Mouse (Mus musculus) CH12.LX (cell line): ENCODE results near the gene Syk. TPM values are rescaled to one million over a fixed set of nuclear protein-coding genes. Genes with fewer than 3 reads are reported as not detected.

Experiments
- DNase-seq: peaks from one replicate; pipeline ENCODE4 v3.0.0-alpha.2; 2013; ENCODE audit errors: extremely low read depth
- H3K27ac ChIP-seq: 2 replicates; pipeline ENCODE4 v1.5.1; 2012; ENCODE audit warnings: low read depth, mild to moderate bottlenecking, control low read depth, moderate library complexity; ENCODE audit not compliant: insufficient read depth
- H3K27me3 ChIP-seq: replicated peaks from 2 replicates; pipeline ENCODE3; 2012; ENCODE audit warnings: inconsistent platforms
- H3K36me3 ChIP-seq, 2 experiments: replicated peaks in 1 of 2; 2 replicates each; pipeline versions ENCODE3 to v1.6.1; 2012; ENCODE audit warnings: inconsistent platforms in 1 of 2, low read length in 1 of 2, mild to moderate bottlenecking in 1 of 2, mixed read lengths in 1 of 2, moderate library complexity in 1 of 2; ENCODE audit not compliant: control insufficient read depth in 1 of 2, insufficient read depth in 1 of 2
- H3K4me1 ChIP-seq, 2 experiments: 2 replicates each; pipeline ENCODE4 v1.6.1; 2012; ENCODE audit warnings: inconsistent platforms in 1 of 2, moderate library complexity in 1 of 2; ENCODE audit not compliant: insufficient read depth in 2 of 2, control insufficient read depth in 1 of 2
- H3K4me2 ChIP-seq: 2 replicates; pipeline ENCODE4 v1.6.1; 2012; ENCODE audit warnings: low read depth, mild to moderate bottlenecking, control low read depth; ENCODE audit not compliant: poor library complexity, insufficient read depth, severe bottlenecking
- H3K4me3 ChIP-seq, 3 experiments: fragments of 150-350 bp in 1 of 3; sonication (generic) in 1 of 3; replicated peaks in 1 of 3; 2 replicates each; pipeline versions ENCODE3 to v1.5.1; 2011 to 2012; ENCODE audit warnings: low read depth in 2 of 3, low read length in 2 of 3, mild to moderate bottlenecking in 2 of 3, moderate library complexity in 2 of 3, control low read depth in 1 of 3, improper control_type of control experiment in 1 of 3, inconsistent platforms in 1 of 3, mixed read lengths in 1 of 3; ENCODE audit not compliant: poor library complexity in 1 of 3
- H3K79me2 ChIP-seq: replicated peaks from 2 replicates; pipeline ENCODE4 v1.6.1; 2012; ENCODE audit warnings: mild to moderate bottlenecking, moderate library complexity; ENCODE audit not compliant: control insufficient read depth, poor library complexity, insufficient read depth, severe bottlenecking; ENCODE audit errors: extremely low read depth
- H3K9ac ChIP-seq: 2 replicates; pipeline ENCODE4 v1.6.1; 2012; ENCODE audit warnings: low read depth, mild to moderate bottlenecking, control low read depth, moderate library complexity; ENCODE audit not compliant: insufficient read depth
- H3K9me3 ChIP-seq: replicated peaks from 2 replicates; pipeline ENCODE3; 2012; ENCODE audit warnings: low read length, inconsistent platforms, mixed read lengths
- BHLHE40 ChIP-seq: IDR thresholded peaks from 2 replicates; pipeline ENCODE4 v1.6.1; 2011; ENCODE audit warnings: mild to moderate bottlenecking, low read depth, low read length, improper control_type of control experiment
- CHD1 ChIP-seq: IDR thresholded peaks from 2 replicates; pipeline ENCODE4 v1.6.1; 2012; ENCODE audit warnings: low read depth, low read length, improper control_type of control experiment, inconsistent platforms
- CHD2 ChIP-seq: IDR thresholded peaks from 2 replicates; pipeline ENCODE4 v1.6.1; 2011; ENCODE audit warnings: low read length, improper control_type of control experiment
- CTCF ChIP-seq, 2 experiments: IDR thresholded peaks in 1 of 2; conservative IDR thresholded peaks in 1 of 2; 2 replicates each; pipeline ENCODE4 v1.5.1; 2011 to 2012; ENCODE audit warnings: low read depth in 2 of 2, low read length in 2 of 2, improper control_type of control experiment in 1 of 2, inconsistent platforms in 1 of 2, mild to moderate bottlenecking in 1 of 2, moderate library complexity in 1 of 2
- E2F4 ChIP-seq: IDR thresholded peaks from 2 replicates; pipeline ENCODE4 v1.6.1; 2011; ENCODE audit warnings: low read depth, low read length, improper control_type of control experiment; ENCODE audit not compliant: insufficient replicate concordance
- ELF1 ChIP-seq: IDR thresholded peaks from 2 replicates; pipeline ENCODE4 v1.6.1; 2014; ENCODE audit warnings: low read depth, mild to moderate bottlenecking, inconsistent platforms, low read length, improper control_type of control experiment
- EP300 ChIP-seq: IDR thresholded peaks from 2 replicates; pipeline ENCODE4 v1.6.1; 2011; ENCODE audit warnings: low read length, improper control_type of control experiment
- ETS1 ChIP-seq: conservative IDR thresholded peaks from 2 replicates; pipeline ENCODE4 v1.6.1; 2012; ENCODE audit warnings: low read depth, mild to moderate bottlenecking, inconsistent platforms, low read length, improper control_type of control experiment, moderate library complexity
- GABPA ChIP-seq: IDR thresholded peaks from 2 replicates; pipeline ENCODE4 v1.6.1; 2012; ENCODE audit warnings: low read depth, low read length, improper control_type of control experiment, inconsistent platforms; ENCODE audit not compliant: insufficient replicate concordance
- HCFC1 ChIP-seq: IDR thresholded peaks from 2 replicates; pipeline ENCODE4 v1.6.1; 2012; ENCODE audit warnings: low read depth, mild to moderate bottlenecking, inconsistent platforms, low read length, improper control_type of control experiment
- IRF4 ChIP-seq: IDR thresholded peaks from 2 replicates; pipeline ENCODE4 v1.6.1; 2014; ENCODE audit warnings: low read depth, mild to moderate bottlenecking, inconsistent platforms, low read length, improper control_type of control experiment
- JUN ChIP-seq: IDR thresholded peaks from 2 replicates; pipeline ENCODE4 v1.6.1; 2011; ENCODE audit warnings: low read depth, mild to moderate bottlenecking, low read length, improper control_type of control experiment, moderate library complexity; ENCODE audit not compliant: insufficient read depth
- JUND ChIP-seq: conservative IDR thresholded peaks from 2 replicates; pipeline ENCODE4 v1.6.1; 2011; ENCODE audit warnings: low read depth, low read length, improper control_type of control experiment
- KAT2A ChIP-seq: IDR thresholded peaks from 2 replicates; pipeline ENCODE4 v1.6.1; 2012; ENCODE audit warnings: low read length, improper control_type of control experiment, inconsistent platforms; ENCODE audit not compliant: insufficient replicate concordance
- MAFK ChIP-seq: IDR thresholded peaks from 2 replicates; pipeline ENCODE4 v1.6.1; 2011; ENCODE audit warnings: low read length, improper control_type of control experiment; ENCODE audit not compliant: insufficient replicate concordance
- MAX ChIP-seq: IDR thresholded peaks from 2 replicates; pipeline ENCODE4 v1.6.1; 2011; ENCODE audit warnings: low read length, improper control_type of control experiment
- MAZ ChIP-seq: IDR thresholded peaks from 2 replicates; pipeline ENCODE4 v1.6.1; 2012; ENCODE audit warnings: low read depth, mild to moderate bottlenecking, inconsistent platforms, low read length, improper control_type of control experiment, moderate library complexity
- MEF2A ChIP-seq: IDR thresholded peaks from 2 replicates; pipeline ENCODE4 v1.6.1; 2014; ENCODE audit warnings: low read depth, mild to moderate bottlenecking, inconsistent platforms, low read length, improper control_type of control experiment, borderline replicate concordance
- MXI1 ChIP-seq: IDR thresholded peaks from 2 replicates; pipeline ENCODE4 v1.6.1; 2011; ENCODE audit warnings: mild to moderate bottlenecking, low read depth, low read length, improper control_type of control experiment
- MYC ChIP-seq: IDR thresholded peaks from 2 replicates; pipeline ENCODE4 v1.6.1; 2011; ENCODE audit warnings: low read depth, mild to moderate bottlenecking, improper control_type of control experiment, low read length
- NELFE ChIP-seq: IDR thresholded peaks from 2 replicates; pipeline ENCODE4 v1.6.1; 2011; ENCODE audit warnings: low read depth, low read length, improper control_type of control experiment
- NRF1 ChIP-seq: IDR thresholded peaks from 2 replicates; pipeline ENCODE4 v1.6.1; 2014; ENCODE audit warnings: low read depth, mild to moderate bottlenecking, inconsistent platforms, low read length, improper control_type of control experiment, moderate library complexity
- PAX5 ChIP-seq: IDR thresholded peaks from 2 replicates; pipeline ENCODE4 v1.6.1; 2012; ENCODE audit warnings: low read length, inconsistent platforms, mixed read lengths
- POLR2A ChIP-seq: IDR thresholded peaks from 2 replicates; pipeline ENCODE4 v1.6.1; 2011; ENCODE audit warnings: low read depth, mild to moderate bottlenecking, improper control_type of control experiment, low read length
- POLR2AphosphoS2 ChIP-seq: IDR thresholded peaks from 2 replicates; pipeline ENCODE4 v1.6.1; 2011; ENCODE audit warnings: low read depth, low read length, improper control_type of control experiment
- RAD21 ChIP-seq: IDR thresholded peaks from 2 replicates; pipeline ENCODE4 v1.6.1; 2011; ENCODE audit warnings: low read depth, mild to moderate bottlenecking, low read length, improper control_type of control experiment, moderate library complexity
- RCOR1 ChIP-seq: conservative IDR thresholded peaks from 2 replicates; pipeline ENCODE4 v1.6.1; 2012; ENCODE audit warnings: low read depth, mild to moderate bottlenecking, inconsistent platforms, low read length, improper control_type of control experiment
- SIN3A ChIP-seq: IDR thresholded peaks from 2 replicates; pipeline ENCODE4 v1.6.1; 2012; ENCODE audit warnings: low read length, improper control_type of control experiment, inconsistent platforms
- SMC3 ChIP-seq: IDR thresholded peaks from 2 replicates; pipeline ENCODE4 v1.6.1; 2011; ENCODE audit warnings: low read depth, low read length, improper control_type of control experiment
- TBP ChIP-seq: conservative IDR thresholded peaks from 2 replicates; pipeline ENCODE4 v1.6.1; 2011; ENCODE audit warnings: low read depth, low read length, improper control_type of control experiment
- TCF12 ChIP-seq: IDR thresholded peaks from 2 replicates; pipeline ENCODE4 v1.6.1; 2014; ENCODE audit warnings: low read depth, mild to moderate bottlenecking, inconsistent platforms, low read length, improper control_type of control experiment
- UBTF ChIP-seq: IDR thresholded peaks from 2 replicates; pipeline ENCODE4 v1.6.1; 2012; ENCODE audit warnings: low read depth, mild to moderate bottlenecking, inconsistent platforms, low read length, improper control_type of control experiment, moderate library complexity
- USF1 ChIP-seq: IDR thresholded peaks from 2 replicates; pipeline ENCODE4 v1.6.1; 2014; ENCODE audit warnings: low read depth, mild to moderate bottlenecking, inconsistent platforms, low read length, improper control_type of control experiment
- USF2 ChIP-seq: conservative IDR thresholded peaks from 2 replicates; pipeline ENCODE4 v1.6.1; 2011; ENCODE audit warnings: low read depth, low read length, improper control_type of control experiment
- ZC3H11A ChIP-seq: IDR thresholded peaks from 2 replicates; pipeline ENCODE4 v1.6.1; 2012; ENCODE audit warnings: low read depth, mild to moderate bottlenecking, inconsistent platforms, low read length, improper control_type of control experiment
- ZKSCAN1 ChIP-seq: IDR thresholded peaks from 2 replicates; pipeline ENCODE4 v1.6.1; 2012; ENCODE audit warnings: low read depth, inconsistent platforms, low read length, improper control_type of control experiment, borderline replicate concordance
- ZMIZ1 ChIP-seq: IDR thresholded peaks from 2 replicates; pipeline ENCODE4 v1.6.1; 2012; ENCODE audit warnings: low read depth, mild to moderate bottlenecking, inconsistent platforms, low read length, improper control_type of control experiment
- ZNF384 ChIP-seq: IDR thresholded peaks from 2 replicates; pipeline ENCODE4 v1.6.1; 2012; ENCODE audit warnings: low read depth, low read length, improper control_type of control experiment, inconsistent platforms
- dilution Hi-C: fragments of 300-500 bp; cut with MboI; formaldehyde crosslinking; loops from 2 replicates; pipeline ENCODE4 v1.14.3; 2020; ENCODE audit warnings: low sequenced_read_pairs; ENCODE audit not compliant: extremely low pct_unique_long_range_greater_than_20kb, extremely low pct_ligation_motif_present
- in situ Hi-C: fragments of 300-500 bp; cut with MboI; formaldehyde crosslinking; loops from 3 replicates; pipeline ENCODE4 v1.14.3; 2019; ENCODE audit warnings: low sequenced_read_pairs, low pct_ligation_motif_present, low pct_unique_long_range_greater_than_20kb, mixed read lengths
- polyA plus RNA-seq: library from polyadenylated mRNA; unstranded; fragments of >175 nt; gene quantifications from 2 replicates; pipeline ENCODE4 v1.2.1, GENCODE M21; 2012; ENCODE audit warnings: low read depth; ENCODE audit not compliant: insufficient read length
- total RNA-seq, 2 experiments: library from RNA; depleted of rRNA; stranded (reverse); fragments of 300-350 nt in 1 of 2; fragments of >200 nt in 1 of 2; gene quantifications; 2 replicates each; pipeline ENCODE4 v1.2.3; 2012 to 2014

The Syk gene
- total and polyA plus RNA-seq, 3 experiments = 117 to 185 (median 163) TPM

GRCm38 (mm10) chr13:52538588-52539116 lies 44.3 kb upstream of the Syk start:
- Histone ChIP-seq H3K27ac (peak overlapping the region; percentile 90), H3K9ac (no peak overlapping the region), H3K9me3 (no peaks in the 10 kb centered on the region), H3K4me3 (peak overlapping the region in 1 of 3 experiments; percentile 3), H3K79me2 (peaks cover 16% of the 10 kb centered on the region), H3K27me3 (no peaks in the 10 kb centered on the region), H3K4me1 (peaks cover 48 to 96% of the 10 kb centered on the region in 2 experiments), H3K4me2 (peak overlapping the region; percentile 52; the same call in 1 of the 2 replicates), H3K36me3 (no peaks in the 10 kb centered on the region)
- TF ChIP-seq KAT2A = 0 out of 2 replicates have a peak, but pooled peaks have one; percentile 6
- TF ChIP-seq POLR2A = peak; percentile 34; the same call in 1 of the 2 replicates
- TF ChIP-seq USF1 = no peak
- TF ChIP-seq ZKSCAN1 = no peak
- no peak; the same call in 1 of the 2 replicates for TF ChIP-seq HCFC1
- peak; percentile 44 for TF ChIP-seq RAD21
- TF ChIP-seq MAX = peak; percentile 89
- peak; percentile 89 for TF ChIP-seq MYC
- TF ChIP-seq TCF12 = no peak
- no peak for TF ChIP-seq PAX5
- peak; percentile 57 for TF ChIP-seq NELFE
- no peak for TF ChIP-seq CHD2
- no peak; the same call in 1 of the 2 replicates for TF ChIP-seq CHD1
- TF ChIP-seq ELF1 = peak; percentile 52; the same call in 1 of the 2 replicates
- no peak for TF ChIP-seq MAZ
- no peak for TF ChIP-seq EP300
- peak; percentile 1; the same call in 1 of the 2 replicates for TF ChIP-seq ZC3H11A
- TF ChIP-seq BHLHE40 = no peak
- no peak for TF ChIP-seq ZNF384
- TF ChIP-seq SIN3A = no peak; the same call in 1 of the 2 replicates
- no peak for TF ChIP-seq MEF2A
- TF ChIP-seq RCOR1 = no peak; the same call in 1 of the 2 replicates
- no peak for TF ChIP-seq POLR2AphosphoS2
- no peak for TF ChIP-seq IRF4
- TF ChIP-seq JUN = no peak
- 0 out of 2 replicates have a peak, but pooled peaks have one; percentile 47 for TF ChIP-seq NRF1
- TF ChIP-seq E2F4 = 0 out of 2 replicates have a peak, but pooled peaks have one; percentile 36
- no peak for TF ChIP-seq USF2
- no peak for TF ChIP-seq GABPA
- no peak for TF ChIP-seq ETS1
- TF ChIP-seq UBTF = no peak
- no peak for TF ChIP-seq MAFK
- TF ChIP-seq ZMIZ1 = peak; percentile 14; the same call in 1 of the 2 replicates
- TF ChIP-seq MXI1 = peak; percentile 62; the same call in 1 of the 2 replicates
- peak; percentile 59 for TF ChIP-seq SMC3
- TF ChIP-seq CTCF (conservative IDR thresholded peaks at IDR 0.05 in 1 of 2, IDR thresholded peaks at IDR 0.05 in 1 of 2; ENCODE audit: low read depth in 2 of 2, low read length in 2 of 2) = peak in 1 of 2 experiments; percentile 65; a peak in 3 of 4 replicates
- 0 out of 2 replicates have a peak, but pooled peaks have one; percentile 4 for TF ChIP-seq JUND
- TF ChIP-seq TBP = 0 out of 2 replicates have a peak, but pooled peaks have one; percentile 34
- in situ Hi-C loops (no loop called here), dilution Hi-C loops (no loop called here)
- peak; percentile 65 for DNase-seq
